Mouse (Mus musculus): ENCODE measurements around the gene Lypd6. TPM values are rescaled to one million over a fixed set of nuclear protein-coding genes. Genes with fewer than 3 reads are reported as not detected.
A peak's percentile ranks its signal among the peaks of the same experiment; 100 is the strongest.

Gene Lypd6
- polyA plus RNA-seq, 1 experiment from 2014 or later, result 31.2 TPM

- Histone ChIP-seq H3K4me3 (ENCODE audit: low read depth, low read length) (no peak overlapping the region), H3K36me3 (ENCODE audit: control insufficient read depth, insufficient read depth, low read length) (no peaks in the 10 kb centered on the region), H3K4me1 (ENCODE audit: control insufficient read depth, insufficient read depth, low read length) (no peaks in the 10 kb centered on the region), H3K9me3 (ENCODE audit: control insufficient read depth, low read depth, low read length) (no peaks in the 10 kb centered on the region), H3K4me2 (replicated peaks; ENCODE audit: low read depth, low read length) (no peak overlapping the region), H3K27ac (ENCODE audit: low read length) (no peak overlapping the region), H3K27me3 (ENCODE audit: control insufficient read depth, insufficient read depth, low read length) (no peaks in the 10 kb centered on the region), H3K9ac (replicated peaks; ENCODE audit: low read depth, low read length) (no peak overlapping the region)
- WGBS, result 88% methylated on average over 1 of the region's 1 CpGs
- no peak for ATAC-seq (ENCODE audit: insufficient number of reproducible peaks, insufficient read depth, low FRiP score, low read depth)
These were observed 12.3 kb upstream of the Lypd6 start for GRCm38 (mm10) chr2:50053893-50054292.

GRCm38 (mm10) chr2:50065902-50066245 lies 355 bp upstream of the Lypd6 start:
- Histone ChIP-seq H3K27ac (ENCODE audit: low read length) (peak overlapping the region; percentile 74; the same call in 1 of the 2 replicates), H3K9me3 (ENCODE audit: control insufficient read depth, low read depth, low read length) (no peaks in the 10 kb centered on the region)

GRCm38 (mm10) chr2:50066968-50067315 lies 713 bp downstream of the Lypd6 start:
- ATAC-seq (ENCODE audit: insufficient number of reproducible peaks, insufficient read depth, low FRiP score, low read depth), result no peak; the same call in 1 of the 2 replicates
- Histone ChIP-seq H3K9ac (replicated peaks; ENCODE audit: low read depth, low read length) (peak overlapping the region; percentile 60), H3K27ac (ENCODE audit: low read length) (peak overlapping the region; percentile 49; the same call in 1 of the 2 replicates), H3K27me3 (ENCODE audit: control insufficient read depth, insufficient read depth, low read length) (no peaks in the 10 kb centered on the region), H3K4me3 (ENCODE audit: low read depth, low read length) (peak overlapping the region; percentile 54), H3K36me3 (ENCODE audit: control insufficient read depth, insufficient read depth, low read length) (no peaks in the 10 kb centered on the region), H3K9me3 (ENCODE audit: control insufficient read depth, low read depth, low read length) (no peaks in the 10 kb centered on the region), H3K4me2 (replicated peaks; ENCODE audit: low read depth, low read length) (peak overlapping the region; percentile 88), H3K4me1 (ENCODE audit: control insufficient read depth, insufficient read depth, low read length) (peaks cover 3% of the 10 kb centered on the region; the same call in 1 of the 2 replicates)
- WGBS, result 2% methylated on average over 9 of the region's 9 CpGs

More at GRCm38 (mm10) chr2:50065902-50066245, 355 bp upstream of the Lypd6 start:
- no peaks in the 10 kb centered on the region for H3K36me3 ChIP-seq (ENCODE audit: control insufficient read depth, insufficient read depth, low read length)
- ATAC-seq (ENCODE audit: insufficient number of reproducible peaks, insufficient read depth, low FRiP score, low read depth), result peak; percentile 51; the same call in 1 of the 2 replicates
- H3K4me3 ChIP-seq (ENCODE audit: low read depth, low read length), result peak overlapping the region; percentile 54
- peak overlapping the region; percentile 88 for H3K4me2 ChIP-seq (replicated peaks; ENCODE audit: low read depth, low read length)
- H3K27me3 ChIP-seq (ENCODE audit: control insufficient read depth, insufficient read depth, low read length), result no peaks in the 10 kb centered on the region
- H3K9ac ChIP-seq (replicated peaks; ENCODE audit: low read depth, low read length), result no peak overlapping the region; the same call in 1 of the 2 replicates
- peaks cover 3% of the 10 kb centered on the region; the same call in 1 of the 2 replicates for H3K4me1 ChIP-seq (ENCODE audit: control insufficient read depth, insufficient read depth, low read length)
- 2% methylated on average over 14 of the region's 14 CpGs for WGBS

GRCm38 (mm10) chr2:50069571-50070295 lies 3.5 kb downstream of the Lypd6 start:
- no peak for ATAC-seq (ENCODE audit: insufficient number of reproducible peaks, insufficient read depth, low FRiP score, low read depth)
- no peaks in the 10 kb centered on the region for H3K36me3 ChIP-seq (ENCODE audit: control insufficient read depth, insufficient read depth, low read length)
- no peaks in the 10 kb centered on the region for H3K27me3 ChIP-seq (ENCODE audit: control insufficient read depth, insufficient read depth, low read length)
- no peak overlapping the region for H3K4me2 ChIP-seq (replicated peaks; ENCODE audit: low read depth, low read length)
- H3K4me1 ChIP-seq (ENCODE audit: control insufficient read depth, insufficient read depth, low read length), result peaks cover 3% of the 10 kb centered on the region; the same call in 1 of the 2 replicates
- H3K27ac ChIP-seq (ENCODE audit: low read length), result no peak overlapping the region
- no peaks in the 10 kb centered on the region for H3K9me3 ChIP-seq (ENCODE audit: control insufficient read depth, low read depth, low read length)
- 50% methylated on average over 13 of the region's 13 CpGs for WGBS
- H3K4me3 ChIP-seq (ENCODE audit: low read depth, low read length), result no peak overlapping the region
- no peak overlapping the region for H3K9ac ChIP-seq (replicated peaks; ENCODE audit: low read depth, low read length)

- H3K4me2 ChIP-seq (replicated peaks; ENCODE audit: low read depth, low read length), result no peak overlapping the region
- H3K36me3 ChIP-seq (ENCODE audit: control insufficient read depth, insufficient read depth, low read length), result no peaks in the 10 kb centered on the region
- H3K9ac ChIP-seq (replicated peaks; ENCODE audit: low read depth, low read length), result no peak overlapping the region
- no peaks in the 10 kb centered on the region for H3K27me3 ChIP-seq (ENCODE audit: control insufficient read depth, insufficient read depth, low read length)
- 78% methylated on average over 4 of the region's 4 CpGs for WGBS
- H3K27ac ChIP-seq (ENCODE audit: low read length), result no peak overlapping the region
- ATAC-seq (ENCODE audit: insufficient number of reproducible peaks, insufficient read depth, low FRiP score, low read depth), result no peak
- H3K4me1 ChIP-seq (ENCODE audit: control insufficient read depth, insufficient read depth, low read length), result peaks cover 3% of the 10 kb centered on the region; the same call in 1 of the 2 replicates
- no peak overlapping the region for H3K4me3 ChIP-seq (ENCODE audit: low read depth, low read length)
- H3K9me3 ChIP-seq (ENCODE audit: control insufficient read depth, low read depth, low read length), result no peaks in the 10 kb centered on the region
These were observed 5.9 kb downstream of the Lypd6 start for GRCm38 (mm10) chr2:50072158-50072557.

GRCm38 (mm10) chr2:50084746-50085145 lies 18.5 kb downstream of the Lypd6 start:
- no peak for ATAC-seq (ENCODE audit: insufficient number of reproducible peaks, insufficient read depth, low FRiP score, low read depth)
- Histone ChIP-seq H3K4me1 (ENCODE audit: control insufficient read depth, insufficient read depth, low read length) (no peaks in the 10 kb centered on the region), H3K27ac (ENCODE audit: low read length) (no peak overlapping the region), H3K9me3 (ENCODE audit: control insufficient read depth, low read depth, low read length) (no peaks in the 10 kb centered on the region), H3K4me3 (ENCODE audit: low read depth, low read length) (no peak overlapping the region), H3K27me3 (ENCODE audit: control insufficient read depth, insufficient read depth, low read length) (no peaks in the 10 kb centered on the region), H3K4me2 (replicated peaks; ENCODE audit: low read depth, low read length) (no peak overlapping the region), H3K36me3 (ENCODE audit: control insufficient read depth, insufficient read depth, low read length) (no peaks in the 10 kb centered on the region), H3K9ac (replicated peaks; ENCODE audit: low read depth, low read length) (no peak overlapping the region)
- WGBS, result 70% methylated on average over 3 of the region's 3 CpGs

- no peaks in the 10 kb centered on the region for H3K36me3 ChIP-seq (ENCODE audit: control insufficient read depth, insufficient read depth, low read length)
- no peaks in the 10 kb centered on the region for H3K9me3 ChIP-seq (ENCODE audit: control insufficient read depth, low read depth, low read length)
- ATAC-seq (ENCODE audit: insufficient number of reproducible peaks, insufficient read depth, low FRiP score, low read depth), result no peak
- no peak overlapping the region for H3K4me2 ChIP-seq (replicated peaks; ENCODE audit: low read depth, low read length)
- no peak overlapping the region for H3K4me3 ChIP-seq (ENCODE audit: low read depth, low read length)
- WGBS, result 66% methylated on average over 3 of the region's 3 CpGs
- no peak overlapping the region for H3K9ac ChIP-seq (replicated peaks; ENCODE audit: low read depth, low read length)
- no peaks in the 10 kb centered on the region for H3K27me3 ChIP-seq (ENCODE audit: control insufficient read depth, insufficient read depth, low read length)
- H3K27ac ChIP-seq (ENCODE audit: low read length), result no peak overlapping the region
- no peaks in the 10 kb centered on the region for H3K4me1 ChIP-seq (ENCODE audit: control insufficient read depth, insufficient read depth, low read length)
These were observed 21.5 kb downstream of the Lypd6 start for GRCm38 (mm10) chr2:50087761-50088160.

GRCm38 (mm10) chr2:50096336-50096735 lies 30.1 kb downstream of the Lypd6 start:
- Histone ChIP-seq H3K4me3 (ENCODE audit: low read depth, low read length) (no peak overlapping the region), H3K4me1 (ENCODE audit: control insufficient read depth, insufficient read depth, low read length) (peaks cover 3% of the 10 kb centered on the region), H3K9me3 (ENCODE audit: control insufficient read depth, low read depth, low read length) (no peaks in the 10 kb centered on the region), H3K4me2 (replicated peaks; ENCODE audit: low read depth, low read length) (no peak overlapping the region), H3K27me3 (ENCODE audit: control insufficient read depth, insufficient read depth, low read length) (no peaks in the 10 kb centered on the region), H3K27ac (ENCODE audit: low read length) (no peak overlapping the region), H3K36me3 (ENCODE audit: control insufficient read depth, insufficient read depth, low read length) (no peaks in the 10 kb centered on the region), H3K9ac (replicated peaks; ENCODE audit: low read depth, low read length) (no peak overlapping the region)
- WGBS, result 58% methylated on average over 3 of the region's 3 CpGs
- ATAC-seq (ENCODE audit: insufficient number of reproducible peaks, insufficient read depth, low FRiP score, low read depth), result no peak
